Mouse (Mus musculus) bone marrow macrophage, adult 2 months (primary cell): ENCODE data around the gene Aurkb.

Source experiments
- CTCF ChIP-seq: IDR thresholded peaks from 2 replicates; pipeline ENCODE4 v1.5.1; 2012; ENCODE audit warnings: low read depth, mild to moderate bottlenecking, low read length, moderate library complexity
- POLR2A ChIP-seq: IDR thresholded peaks from 2 replicates; pipeline ENCODE4 v1.6.1; 2012; ENCODE audit warnings: mild to moderate bottlenecking, low read depth, low read length, borderline replicate concordance

DNA sequence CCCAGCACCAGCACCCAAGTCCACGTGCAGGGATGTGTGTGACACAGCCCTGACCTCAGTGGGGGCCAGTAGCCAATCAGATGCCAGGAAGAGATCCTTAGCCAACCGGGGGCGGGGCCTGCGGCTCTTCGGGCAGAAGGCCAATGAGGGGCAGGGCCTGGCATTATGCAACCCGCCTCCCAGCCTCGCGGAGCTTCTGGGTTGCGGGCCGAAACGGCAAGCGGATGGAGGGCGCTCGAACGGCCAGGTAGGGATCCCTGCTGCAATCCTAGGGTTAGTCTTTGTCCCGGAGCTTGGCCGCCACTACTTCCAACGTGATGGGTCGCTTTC is 53.3 kb downstream of the Aurkb start:
- TF ChIP-seq POLR2A (no peak), CTCF (no peak)
